Mouse (Mus musculus) limb, embryonic 15.5 days (tissue): ENCODE measurements around the gene Cebpzos. TPM values are rescaled to one million over a fixed set of nuclear protein-coding genes. Genes with fewer than 3 reads are reported as not detected.

Experiments used
- ATAC-seq: fragments of 200-750 bp; cut with Nextera tagmentation; 2 replicates; pipeline ENCODE4 v1.8.0; 2017; ENCODE audit warnings: low read depth, moderate TSS enrichment; ENCODE audit not compliant: insufficient number of reproducible peaks, low FRiP score, low TSS enrichment
- H3K27ac ChIP-seq: fragments of 300-500 bp; sonication (generic); 2 replicates; pipeline ENCODE4 v1.5.1; 2015; ENCODE audit warnings: moderate library complexity, mild to moderate bottlenecking, inconsistent platforms
- H3K27me3 ChIP-seq: fragments of 300-500 bp; sonication (generic); 2 replicates; pipeline ENCODE4 v1.6.1; 2015; ENCODE audit warnings: inconsistent platforms
- H3K36me3 ChIP-seq: fragments of 300-500 bp; sonication (generic); 2 replicates; pipeline ENCODE4 v1.6.1; 2015; ENCODE audit warnings: inconsistent platforms
- H3K4me1 ChIP-seq: fragments of 300-500 bp; sonication (generic); 2 replicates; pipeline ENCODE4 v1.6.1; 2015; ENCODE audit warnings: inconsistent platforms
- H3K4me2 ChIP-seq: fragments of 300-500 bp; sonication (generic); 2 replicates; pipeline ENCODE4 v1.6.1; 2015; ENCODE audit warnings: mild to moderate bottlenecking, inconsistent platforms
- H3K4me3 ChIP-seq: fragments of 300-500 bp; sonication (generic); 2 replicates; pipeline ENCODE4 v1.5.1; 2015; ENCODE audit warnings: mild to moderate bottlenecking, inconsistent platforms
- H3K9ac ChIP-seq: fragments of 300-500 bp; sonication (generic); 2 replicates; pipeline ENCODE4 v1.6.1; 2015; ENCODE audit warnings: inconsistent platforms
- H3K9me3 ChIP-seq: fragments of 300-500 bp; sonication (generic); 2 replicates; pipeline ENCODE4 v1.6.1; 2016; ENCODE audit warnings: inconsistent platforms
- WGBS: fragments of 180-500 bp; shearing (Covaris S2); methylation state at CpG from one replicate; pipeline ENCODE4 v1.1.7; 2015; 5-methylcytosine and 5-hydroxymethylcytosine counted together
- polyA plus RNA-seq: library from polyadenylated mRNA; unstranded; fragments of >200 nt; fragmentation: Nextera tagmentation; extraction: Ambion mirVana; gene quantifications from 2 replicates; pipeline ENCODE4 v1.2.1, GENCODE M21; 2015

Gene Cebpzos
- polyA plus RNA-seq, 1 experiment from 2014 or later: 101 TPM

GRCm38 (mm10) chr17:78906892-78907291, 9.4 kb upstream of the Cebpzos start, which contains the start of gene Sult6b1:
TSS of gene Sult6b1 (minus strand) at chr17:78906992.
- no peaks in the 10 kb centered on the region for H3K9me3 ChIP-seq
- no peaks in the 10 kb centered on the region for H3K27me3 ChIP-seq
- H3K9ac ChIP-seq: no peak within 1 kb of the TSS
- H3K4me3 ChIP-seq: no peak within 1 kb of the TSS
- H3K4me1 ChIP-seq: no peaks in the 10 kb centered on the region
- H3K4me2 ChIP-seq: no peak within 1 kb of the TSS
- no peak for ATAC-seq
- H3K36me3 ChIP-seq: no peaks in the 10 kb centered on the region
- WGBS: 79% methylated on average over 5 of the region's 5 CpGs
- no peak within 1 kb of the TSS for H3K27ac ChIP-seq

DNA sequence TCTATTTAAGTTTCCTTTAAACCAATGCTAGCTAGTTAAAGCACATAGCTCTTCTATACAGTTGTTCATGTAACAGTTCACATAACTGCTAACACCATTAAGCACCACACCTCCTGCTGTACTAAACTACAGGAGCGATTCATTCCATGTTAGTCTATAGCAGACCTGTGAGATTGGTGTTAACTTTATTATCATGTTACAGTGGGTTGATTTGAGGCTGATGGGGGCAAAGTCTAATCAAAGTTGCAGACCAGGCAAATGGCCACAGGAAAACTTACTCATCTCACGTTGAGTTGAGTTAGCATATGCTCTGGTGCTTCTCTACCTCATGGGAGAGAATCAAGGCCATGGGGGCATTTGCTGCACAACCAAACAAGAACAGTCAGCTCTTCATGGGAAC, 6.9 kb upstream of the Cebpzos start:
- ATAC-seq: no peak
- no peak overlapping the region for H3K9ac ChIP-seq
- 70% methylated on average over 2 of the region's 2 CpGs for WGBS

DNA sequence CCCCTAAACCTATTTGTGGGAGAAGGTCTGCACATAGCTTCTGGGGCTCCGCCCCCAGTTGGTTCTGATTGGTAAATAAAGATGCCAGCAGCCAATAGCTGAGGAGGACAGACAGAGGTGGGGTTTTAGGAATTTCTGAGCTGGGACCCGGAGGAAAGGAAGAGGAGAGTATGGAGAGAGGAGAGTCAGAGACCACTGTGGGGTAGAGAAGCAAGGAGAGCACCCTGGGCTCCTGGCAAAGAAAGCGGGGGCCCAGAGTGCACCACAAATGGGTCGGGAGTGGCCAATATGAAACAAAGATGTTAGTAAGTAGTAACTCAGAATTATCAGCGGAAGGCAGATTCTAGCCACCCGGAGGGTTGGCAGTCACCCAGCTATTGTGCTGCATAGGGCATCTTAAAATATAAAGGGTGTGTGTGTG, 3.4 kb upstream of the Cebpzos start:
- no peak for ATAC-seq
- 29% methylated on average over 6 of the region's 6 CpGs for WGBS

More for the DNA sequence above, 6.9 kb upstream of the Cebpzos start:
- H3K4me1 ChIP-seq: no peaks in the 10 kb centered on the region
- no peak overlapping the region for H3K4me3 ChIP-seq
- no peaks in the 10 kb centered on the region for H3K36me3 ChIP-seq
- H3K9me3 ChIP-seq: no peaks in the 10 kb centered on the region
- no peaks in the 10 kb centered on the region for H3K27me3 ChIP-seq
- no peak overlapping the region for H3K27ac ChIP-seq
- no peak overlapping the region for H3K4me2 ChIP-seq

DNA sequence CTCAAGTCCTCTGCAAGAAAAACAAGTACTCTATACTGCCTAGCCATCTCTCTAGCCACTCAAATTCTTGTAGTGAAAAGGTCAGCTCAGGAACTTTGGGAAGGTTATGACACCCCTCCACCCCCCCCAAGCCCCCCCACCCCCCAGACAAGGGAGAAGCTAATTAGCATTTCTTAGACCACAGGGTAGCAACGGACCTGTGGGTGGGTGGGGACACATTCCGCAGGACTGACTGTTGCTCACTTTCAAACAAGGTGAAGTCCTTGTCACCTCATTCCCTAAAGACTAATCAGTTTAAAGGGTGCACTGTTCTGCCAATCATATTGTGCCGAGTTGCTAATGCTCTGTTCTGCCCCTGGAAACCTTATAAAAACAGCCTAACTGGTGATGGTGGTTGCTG, 2.4 kb upstream of the Cebpzos start:
- peaks cover 8% of the 10 kb centered on the region for H3K36me3 ChIP-seq
- WGBS: 61% methylated on average over 3 of the region's 3 CpGs
- no peak for ATAC-seq
- no peak overlapping the region for H3K9ac ChIP-seq
- no peaks in the 10 kb centered on the region for H3K27me3 ChIP-seq
- peaks cover 15% of the 10 kb centered on the region for H3K4me1 ChIP-seq
- no peak overlapping the region for H3K4me3 ChIP-seq
- H3K9me3 ChIP-seq: no peaks in the 10 kb centered on the region
- no peak overlapping the region for H3K4me2 ChIP-seq
- no peak overlapping the region for H3K27ac ChIP-seq

More for the DNA sequence above, 3.4 kb upstream of the Cebpzos start:
- no peak overlapping the region for H3K9ac ChIP-seq
- peaks cover 15% of the 10 kb centered on the region for H3K4me1 ChIP-seq
- peaks cover under 1% of the 10 kb centered on the region; the same call in 1 of the 2 replicates for H3K36me3 ChIP-seq
- H3K4me2 ChIP-seq: peak overlapping the region; percentile 36
- H3K27me3 ChIP-seq: no peaks in the 10 kb centered on the region
- H3K4me3 ChIP-seq: peak overlapping the region; percentile 33
- H3K27ac ChIP-seq: no peak overlapping the region
- no peaks in the 10 kb centered on the region for H3K9me3 ChIP-seq

GRCm38 (mm10) chr17:78915772-78916171, 528 bp upstream of the Cebpzos start:
- peaks cover 23% of the 10 kb centered on the region for H3K36me3 ChIP-seq
- peak overlapping the region; percentile 90 for H3K27ac ChIP-seq
- H3K4me3 ChIP-seq: peak overlapping the region; percentile 69
- H3K4me2 ChIP-seq: peak overlapping the region; percentile 77
- H3K9ac ChIP-seq: peak overlapping the region; percentile 69
- 49% methylated on average over 6 of the region's 6 CpGs for whole genome bisulfite sequencing
- H3K4me1 ChIP-seq: peaks cover 15% of the 10 kb centered on the region
- ATAC-seq: no peak
- no peaks in the 10 kb centered on the region for H3K27me3 ChIP-seq
- H3K9me3 ChIP-seq: no peaks in the 10 kb centered on the region

- peak overlapping the region; percentile 90 for H3K27ac ChIP-seq
- peaks cover 15% of the 10 kb centered on the region for H3K4me1 ChIP-seq
These were observed 599 bp downstream of the Cebpzos start for GRCm38 (mm10) chr17:78916899-78917298.

GRCm38 (mm10) chr17:78917696-78918095, 1.4 kb downstream of the Cebpzos start:
- Histone ChIP-seq H3K4me1 (peaks cover 15% of the 10 kb centered on the region), H3K9me3 (no peaks in the 10 kb centered on the region), H3K4me2 (peak overlapping the region; percentile 77; the same call in 1 of the 2 replicates), H3K9ac (no peak overlapping the region), H3K36me3 (peaks cover 39% of the 10 kb centered on the region), H3K27ac (0 out of 2 replicates have a peak overlapping the region, but pooled peaks have one; percentile 7), H3K27me3 (no peaks in the 10 kb centered on the region), H3K4me3 (no peak overlapping the region)
- WGBS: 44% methylated on average over 6 of the region's 6 CpGs
- ATAC-seq: no peak

More at GRCm38 (mm10) chr17:78916899-78917298, 599 bp downstream of the Cebpzos start:
- H3K9ac ChIP-seq: peak overlapping the region; percentile 69
- H3K4me3 ChIP-seq: peak overlapping the region; percentile 69
- no peak for ATAC-seq
- no peaks in the 10 kb centered on the region for H3K27me3 ChIP-seq
- under 1% methylated on average over 11 of the region's 11 CpGs for WGBS
- peak overlapping the region; percentile 77 for H3K4me2 ChIP-seq
- peaks cover 32% of the 10 kb centered on the region for H3K36me3 ChIP-seq
- no peaks in the 10 kb centered on the region for H3K9me3 ChIP-seq

GRCm38 (mm10) chr17:78935857-78936256, 19.6 kb downstream of the Cebpzos start:
- no peak overlapping the region for H3K9ac ChIP-seq
- no peaks in the 10 kb centered on the region for H3K27me3 ChIP-seq
- H3K27ac ChIP-seq: no peak overlapping the region
- ATAC-seq: no peak
- 83% methylated on average over 2 of the region's 2 CpGs for WGBS
- no peaks in the 10 kb centered on the region for H3K9me3 ChIP-seq
- peaks cover 51% of the 10 kb centered on the region for H3K36me3 ChIP-seq
- peaks cover 20% of the 10 kb centered on the region; the same call in 1 of the 2 replicates for H3K4me1 ChIP-seq
- H3K4me2 ChIP-seq: peak overlapping the region; percentile 71
- peak overlapping the region; percentile 93 for H3K4me3 ChIP-seq

DNA sequence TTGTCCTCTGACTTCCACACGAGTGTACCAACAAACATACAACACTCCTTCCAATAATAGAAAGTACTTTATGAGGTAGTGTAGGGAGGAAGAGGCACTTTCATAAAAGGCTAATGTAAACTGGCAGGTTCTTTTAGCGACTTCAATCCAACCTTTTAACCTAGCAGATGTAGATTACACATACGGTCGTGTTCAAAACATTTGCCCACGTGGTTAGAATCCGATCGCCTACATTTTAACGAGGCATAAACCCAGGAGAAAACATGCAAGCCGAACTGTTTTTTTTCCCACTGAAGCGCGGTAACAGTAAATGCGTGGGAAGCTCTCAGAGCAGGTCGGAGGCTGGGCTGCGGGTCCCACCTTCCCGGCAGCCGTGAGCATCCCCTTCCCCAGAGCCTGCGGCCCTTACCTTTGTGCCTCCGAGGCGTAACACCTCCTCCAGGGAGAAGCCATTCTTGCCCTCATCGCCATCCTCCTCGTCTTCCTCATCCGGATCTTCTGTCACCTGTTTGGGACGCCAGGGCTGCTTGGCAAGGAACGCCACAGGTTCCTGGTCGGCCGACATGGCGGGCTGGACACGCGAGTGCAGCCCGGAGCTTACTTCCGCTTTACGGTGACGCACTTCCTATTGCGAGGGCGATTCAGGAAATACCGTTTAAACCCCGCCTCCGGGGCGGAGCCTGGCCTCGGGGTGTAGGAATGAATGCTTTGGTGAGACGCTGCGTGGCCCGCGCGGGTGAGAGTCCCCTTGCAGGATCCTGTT, 20.3 kb downstream of the Cebpzos start, which contains the start of the genes Cebpz and Ndufaf7:
TSS of gene Cebpz (minus strand) at position 601 of the 763 bp plus-strand sequence.
TSS of gene Ndufaf7 (plus strand) at position 671 of the 763 bp plus-strand sequence.
- ATAC-seq: peak; percentile 98
- peaks cover 45% of the 10 kb centered on the region for H3K36me3 ChIP-seq

DNA sequence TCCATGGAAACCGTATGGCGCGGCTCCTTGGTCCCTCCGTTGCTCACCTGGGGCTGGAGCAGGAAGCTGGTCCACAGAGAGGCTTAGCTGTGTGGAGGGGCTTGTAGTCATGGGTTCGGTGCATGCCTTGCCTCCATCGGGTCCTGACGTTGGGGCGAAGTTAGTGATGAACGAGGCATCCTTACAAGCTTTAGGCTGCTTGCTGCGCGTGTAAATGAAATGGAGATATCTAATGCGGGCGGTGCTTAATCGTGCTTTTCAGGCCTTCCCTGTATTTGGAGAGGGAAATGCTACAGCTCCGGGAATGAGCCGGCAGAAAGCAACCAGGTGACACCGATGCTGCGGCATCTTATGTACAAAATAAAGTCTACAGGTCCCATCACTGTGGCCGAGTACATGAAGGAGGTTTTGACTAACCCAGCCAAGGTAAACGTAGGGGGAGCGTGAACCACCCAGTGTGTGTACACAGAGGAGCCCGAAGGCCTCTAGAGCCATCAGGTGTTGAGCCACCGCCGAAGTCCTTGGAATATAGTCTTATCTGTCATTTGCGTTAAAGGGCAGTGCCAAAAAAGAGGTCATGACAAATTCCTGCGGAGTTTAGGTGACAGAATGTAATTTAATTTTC, 21.0 kb downstream of the Cebpzos start:
- Histone ChIP-seq H3K4me1 (peaks cover 20% of the 10 kb centered on the region; the same call in 1 of the 2 replicates), H3K9me3 (no peaks in the 10 kb centered on the region), H3K36me3 (peaks cover 44% of the 10 kb centered on the region), H3K4me3 (peak overlapping the region; percentile 93), H3K4me2 (peak overlapping the region; percentile 71), H3K27ac (peak overlapping the region; percentile 69), H3K9ac (peak overlapping the region; percentile 76), H3K27me3 (no peaks in the 10 kb centered on the region)
- WGBS: 10% methylated on average over 26 of the region's 26 CpGs
- ATAC-seq: no peak

More for the DNA sequence above, 20.3 kb downstream of the Cebpzos start, which contains the start of the genes Cebpz and Ndufaf7:
- Histone ChIP-seq H3K4me3 (peak within 1 kb of the TSS; percentile 93), H3K9me3 (no peaks in the 10 kb centered on the region), H3K4me1 (peaks cover 20% of the 10 kb centered on the region; the same call in 1 of the 2 replicates), H3K27me3 (no peaks in the 10 kb centered on the region), H3K4me2 (peak within 1 kb of the TSS; percentile 71), H3K9ac (peak within 1 kb of the TSS; percentile 76), H3K27ac (peak within 1 kb of the TSS; percentile 69)
- under 1% methylated on average over 45 of the region's 45 CpGs for WGBS

GRCm38 (mm10) chr17:78938927-78939326, 22.6 kb downstream of the Cebpzos start:
- Histone ChIP-seq H3K27ac (no peak overlapping the region), H3K4me2 (no peak overlapping the region), H3K4me3 (no peak overlapping the region), H3K4me1 (peaks cover 18% of the 10 kb centered on the region; the same call in 1 of the 2 replicates), H3K9ac (no peak overlapping the region), H3K36me3 (peaks cover 42% of the 10 kb centered on the region), H3K9me3 (no peaks in the 10 kb centered on the region), H3K27me3 (no peaks in the 10 kb centered on the region)
- 92% methylated on average over 4 of the region's 4 CpGs for WGBS
- no peak for ATAC-seq
